Mouse (Mus musculus) heart, postnatal 14 days (tissue): ENCODE results near the gene Adam15. TPM values are rescaled to one million over a fixed set of nuclear protein-coding genes. Genes with fewer than 3 reads are reported as not detected.

Experiments
- DNase-seq, 2 experiments: peaks; one replicate each; pipeline ENCODE4 v3.0.0; 2021 to 2022
- intact Hi-C: fragments of 180-260 bp; cut with DNase I; formaldehyde crosslinking; loops from one replicate; pipeline ENCODE4 v1.15.1; 2025
- total RNA-seq, 2 experiments: library from RNA; stranded (reverse); gene quantifications; 2 replicates each; pipeline ENCODE4 v1.2.3; 2021

Adam15 gene
- total RNA-seq, 2 experiments from 2014 or later = 80.4 to 100.0 TPM

GRCm38 (mm10) chr3:89308089-89308488 is 41.7 kb downstream of the Adam15 start:
- intact Hi-C loops = loop anchor here (1.0 to 2.0 kb wide), 2 partner anchors 23 to 58 kb away; no protein-coding TSS in a partner anchor
- peak; percentile 64 to 81 for DNase-seq

- no peak for DNase-seq
- intact Hi-C loops = no loop called here
Measured at GRCm38 (mm10) chr3:89305551-89306325, 44.1 kb downstream of the Adam15 start.

- no peak for DNase-seq
- intact Hi-C loops = no loop called here
Measured at GRCm38 (mm10) chr3:89305105-89305504, 44.7 kb downstream of the Adam15 start.

- intact Hi-C loops = no loop called here
- no peak for DNase-seq
Measured at GRCm38 (mm10) chr3:89304440-89304839, 45.4 kb downstream of the Adam15 start.

- intact Hi-C loops = no loop called here
- no peak for DNase-seq
Measured at GRCm38 (mm10) chr3:89300514-89300913, 49.3 kb downstream of the Adam15 start.

GRCm38 (mm10) chr3:89300071-89300470 is 49.7 kb downstream of the Adam15 start:
- no peak for DNase-seq
- intact Hi-C loops = no loop called here

- DNase-seq = no peak
- intact Hi-C loops = no loop called here
Measured at GRCm38 (mm10) chr3:89299499-89299898, 50.3 kb downstream of the Adam15 start.

GRCm38 (mm10) chr3:89298908-89299307 is 50.9 kb downstream of the Adam15 start:
- intact Hi-C loops = no loop called here
- no peak for DNase-seq

- DNase-seq = no peak
- intact Hi-C loops = no loop called here
Measured at GRCm38 (mm10) chr3:89296761-89297396, 52.9 kb downstream of the Adam15 start.

GRCm38 (mm10) chr3:89295685-89296230 is 54.0 kb downstream of the Adam15 start:
- intact Hi-C loops = no loop called here
- DNase-seq = no peak

GRCm38 (mm10) chr3:89294195-89294594 is 55.6 kb downstream of the Adam15 start:
- intact Hi-C loops = no loop called here
- no peak for DNase-seq

- DNase-seq = no peak
- intact Hi-C loops = no loop called here
Measured at GRCm38 (mm10) chr3:89293247-89293918, 56.4 kb downstream of the Adam15 start.

- intact Hi-C loops = no loop called here
- no peak for DNase-seq
Measured at GRCm38 (mm10) chr3:89292303-89292702, 57.5 kb downstream of the Adam15 start.

- no peak for DNase-seq
- intact Hi-C loops = no loop called here
Measured at GRCm38 (mm10) chr3:89291874-89292273, 57.9 kb downstream of the Adam15 start.

Other genes starting within 250 kb of the Adam15 start
- not detected for gene Gm43738, start 248.9 kb downstream of the Adam15 start, total RNA-seq
- gene Fdps, start 248.0 kb downstream of the Adam15 start, total RNA-seq = 10 to 100 TPM; 19.7 to 23.5 TPM
- not detected for gene Pklr, start 213.9 kb downstream of the Adam15 start, total RNA-seq
- under 1 TPM; 0.49 to 0.60 TPM for gene Hcn3, start 189.8 kb downstream of the Adam15 start, total RNA-seq
- 10 to 100 TPM; 23.3 to 23.6 TPM for gene Clk2, start 185.2 kb downstream of the Adam15 start, total RNA-seq
- 10 to 100 TPM; 47.2 to 48.7 TPM for gene Scamp3, start 172.5 kb downstream of the Adam15 start, total RNA-seq
- 1 to 10 TPM; 7.1 to 7.6 TPM for gene Fam189b, start 166.9 kb downstream of the Adam15 start, total RNA-seq
- 10 to 100 TPM; 22.1 to 23.9 TPM for gene Gba, start 147.1 kb downstream of the Adam15 start, total RNA-seq
- 10 to 100 TPM; 12.7 to 17.1 TPM for gene Thbs3, start 134.8 kb downstream of the Adam15 start, total RNA-seq
- 10 to 100 TPM; 64.8 to 69.8 TPM for gene Mtx1, start 122.9 kb downstream of the Adam15 start, total RNA-seq
- under 1 TPM; 0.22 to 0.98 TPM for gene Muc1, start 120.9 kb downstream of the Adam15 start, total RNA-seq
- gene Krtcap2, start 104.0 kb downstream of the Adam15 start, total RNA-seq = 10 to 100 TPM; 71.9 to 72.8 TPM
- under 1 TPM; 0.68 to 0.76 TPM for gene Trim46, start 103.7 kb downstream of the Adam15 start, total RNA-seq
- 10 to 100 TPM; 47.6 to 58.7 TPM for gene Dpm3, start 90.6 kb downstream of the Adam15 start, total RNA-seq
- 10 to 100 TPM; 20.6 to 22.7 TPM for gene Slc50a1, start 79.4 kb downstream of the Adam15 start, total RNA-seq
- 10 to 100 TPM; 32.4 to 34.0 TPM for gene Efna1, start 68.9 kb downstream of the Adam15 start, total RNA-seq
- gene Efna3, start 27.0 kb downstream of the Adam15 start, total RNA-seq = not detected
- under 1 TPM; 0.49 to 0.74 TPM for gene Efna4, start 12.0 kb downstream of the Adam15 start, total RNA-seq
- not detected for gene Dcst2, start 12.0 kb upstream of the Adam15 start, total RNA-seq
- gene Dcst1, start 15.3 kb upstream of the Adam15 start, total RNA-seq = under 1 TPM; 0.22 to 0.48 TPM
- gene Zbtb7b, start 44.8 kb upstream of the Adam15 start, total RNA-seq = 10 to 100 TPM; 18.4 to 27.3 TPM
- gene Lenep, start 52.8 kb upstream of the Adam15 start, total RNA-seq = under 1 TPM in 1 of 2 experiments, not detected in 1; 0.98 TPM
- gene Flad1, start 61.9 kb upstream of the Adam15 start, total RNA-seq = 10 to 100 TPM; 44.7 to 46.1 TPM
- gene Cks1b, start 68.4 kb upstream of the Adam15 start, total RNA-seq = 10 to 100 TPM in 1 of 2 experiments, 1 to 10 TPM in 1; 7.9 to 14.4 TPM
- 10 to 100 TPM; 45.0 to 47.5 TPM for gene Shc1, start 68.4 kb upstream of the Adam15 start, total RNA-seq
- 10 to 100 TPM; 16.5 to 19.9 TPM for gene Pygo2, start 80.2 kb upstream of the Adam15 start, total RNA-seq
- gene Pbxip1, start 86.7 kb upstream of the Adam15 start, total RNA-seq = 10 to 100 TPM; 51.9 to 53.1 TPM
- gene Pmvk, start 104.5 kb upstream of the Adam15 start, total RNA-seq = 1 to 10 TPM; 8.8 to 9.2 TPM
- 1 to 10 TPM; 4.0 to 6.5 TPM for gene Kcnn3, start 170.2 kb upstream of the Adam15 start, total RNA-seq